Mouse (Mus musculus): ENCODE results near the gene Slc7a4. TPM values are rescaled to one million over a fixed set of nuclear protein-coding genes. Genes with fewer than 3 reads are reported as not detected.

Slc7a4 gene
- polyA plus RNA-seq, 1 experiment from 2014 or later = 3.1 TPM

- Histone ChIP-seq H3K4me2 (ENCODE audit: low read depth, low read length, severe bottlenecking) (peak overlapping the region; percentile 78), H3K27ac (ENCODE audit: low read depth, low read length) (no peak overlapping the region), H3K36me3 (ENCODE audit: control insufficient read depth, insufficient read depth, low read length) (no peaks in the 10 kb centered on the region), H3K4me3 (ENCODE audit: low read depth, low read length) (peak overlapping the region; percentile 42), H3K9me3 (ENCODE audit: control insufficient read depth, low read length) (no peaks in the 10 kb centered on the region), H3K4me1 (replicated peaks; ENCODE audit: control insufficient read depth, insufficient read depth, low read length) (0 out of 2 replicates have a peak, but pooled peaks cover 3% of the 10 kb centered on the region), H3K27me3 (ENCODE audit: control insufficient read depth, insufficient read depth, low read length) (peaks cover 19% of the 10 kb centered on the region), H3K9ac (ENCODE audit: low read length) (peak overlapping the region; percentile 54)
- WGBS = 15% methylated on average over 44 of the region's 45 CpGs
- peak; percentile 24; the same call in 1 of the 2 replicates for ATAC-seq (replicated peaks; ENCODE audit: low FRiP score)
- peak; percentile 62 for DNase-seq (ENCODE audit: low spot score)
Observed at GRCm38 (mm10) chr16:17575870-17576824, 6.9 kb downstream of the Slc7a4 start.

GRCm38 (mm10) chr16:17566186-17566585 lies 16.8 kb downstream of the Slc7a4 start:
- Histone ChIP-seq H3K36me3 (ENCODE audit: control insufficient read depth, insufficient read depth, low read length) (no peaks in the 10 kb centered on the region), H3K27ac (ENCODE audit: low read depth, low read length) (no peak overlapping the region), H3K27me3 (ENCODE audit: control insufficient read depth, insufficient read depth, low read length) (peaks cover 2% of the 10 kb centered on the region; the same call in 1 of the 2 replicates), H3K9ac (ENCODE audit: low read length) (no peak overlapping the region), H3K4me1 (replicated peaks; ENCODE audit: control insufficient read depth, insufficient read depth, low read length) (0 out of 2 replicates have a peak, but pooled peaks cover 2% of the 10 kb centered on the region), H3K4me2 (ENCODE audit: low read depth, low read length, severe bottlenecking) (no peak overlapping the region), H3K4me3 (ENCODE audit: low read depth, low read length) (no peak overlapping the region), H3K9me3 (ENCODE audit: control insufficient read depth, low read length) (no peaks in the 10 kb centered on the region)
- 27% methylated on average over 4 of the region's 4 CpGs for WGBS
- DNase-seq (ENCODE audit: low spot score) = no peak
- ATAC-seq (replicated peaks; ENCODE audit: low FRiP score) = no peak

- Histone ChIP-seq H3K27ac (ENCODE audit: low read depth, low read length) (no peak overlapping the region), H3K27me3 (ENCODE audit: control insufficient read depth, insufficient read depth, low read length) (peaks cover 2% of the 10 kb centered on the region; the same call in 1 of the 2 replicates), H3K9ac (ENCODE audit: low read length) (no peak overlapping the region), H3K9me3 (ENCODE audit: control insufficient read depth, low read length) (no peaks in the 10 kb centered on the region), H3K36me3 (ENCODE audit: control insufficient read depth, insufficient read depth, low read length) (no peaks in the 10 kb centered on the region), H3K4me3 (ENCODE audit: low read depth, low read length) (no peak overlapping the region), H3K4me2 (ENCODE audit: low read depth, low read length, severe bottlenecking) (no peak overlapping the region), H3K4me1 (replicated peaks; ENCODE audit: control insufficient read depth, insufficient read depth, low read length) (peaks cover 4% of the 10 kb centered on the region; the same call in 1 of the 2 replicates)
- 86% methylated on average over 3 of the region's 3 CpGs for WGBS
- DNase-seq (ENCODE audit: low spot score) = no peak
- no peak for ATAC-seq (replicated peaks; ENCODE audit: low FRiP score)
Observed at GRCm38 (mm10) chr16:17564771-17565170, 18.2 kb downstream of the Slc7a4 start.

GRCm38 (mm10) chr16:17564221-17564620 lies 18.8 kb downstream of the Slc7a4 start:
- Histone ChIP-seq H3K9me3 (ENCODE audit: control insufficient read depth, low read length) (no peaks in the 10 kb centered on the region), H3K27me3 (ENCODE audit: control insufficient read depth, insufficient read depth, low read length) (peaks cover 2% of the 10 kb centered on the region; the same call in 1 of the 2 replicates), H3K4me3 (ENCODE audit: low read depth, low read length) (no peak overlapping the region), H3K27ac (ENCODE audit: low read depth, low read length) (no peak overlapping the region), H3K36me3 (ENCODE audit: control insufficient read depth, insufficient read depth, low read length) (no peaks in the 10 kb centered on the region), H3K4me2 (ENCODE audit: low read depth, low read length, severe bottlenecking) (no peak overlapping the region), H3K4me1 (replicated peaks; ENCODE audit: control insufficient read depth, insufficient read depth, low read length) (peaks cover 5% of the 10 kb centered on the region; the same call in 1 of the 2 replicates), H3K9ac (ENCODE audit: low read length) (no peak overlapping the region)
- ATAC-seq (replicated peaks; ENCODE audit: low FRiP score) = no peak
- no peak for DNase-seq (ENCODE audit: low spot score)
- 85% methylated on average over 2 of the region's 2 CpGs for WGBS

- Histone ChIP-seq H3K4me2 (ENCODE audit: low read depth, low read length, severe bottlenecking) (no peak overlapping the region), H3K4me3 (ENCODE audit: low read depth, low read length) (no peak overlapping the region), H3K27me3 (ENCODE audit: control insufficient read depth, insufficient read depth, low read length) (peaks cover 2% of the 10 kb centered on the region; the same call in 1 of the 2 replicates), H3K4me1 (replicated peaks; ENCODE audit: control insufficient read depth, insufficient read depth, low read length) (peaks cover 11% of the 10 kb centered on the region), H3K36me3 (ENCODE audit: control insufficient read depth, insufficient read depth, low read length) (no peaks in the 10 kb centered on the region), H3K9ac (ENCODE audit: low read length) (no peak overlapping the region), H3K27ac (ENCODE audit: low read depth, low read length) (no peak overlapping the region), H3K9me3 (ENCODE audit: control insufficient read depth, low read length) (no peaks in the 10 kb centered on the region)
- ATAC-seq (replicated peaks; ENCODE audit: low FRiP score) (no peak), DNase-seq (ENCODE audit: low spot score) (no peak)
- WGBS = 32% methylated on average over 1 of the region's 1 CpGs
Observed at GRCm38 (mm10) chr16:17563580-17563979, 19.4 kb downstream of the Slc7a4 start.

GRCm38 (mm10) chr16:17561751-17562208 lies 21.2 kb downstream of the Slc7a4 start, which contains the start of gene P2rx6:
P2rx6 (plus strand) TSS chr16:17561885.
- 3% methylated on average over 10 of the region's 10 CpGs for WGBS
- H3K27ac ChIP-seq (ENCODE audit: low read depth, low read length) = no peak within 1 kb of the TSS
- peaks cover 2% of the 10 kb centered on the region; the same call in 1 of the 2 replicates for H3K27me3 ChIP-seq (ENCODE audit: control insufficient read depth, insufficient read depth, low read length)
- peak; percentile 73 for DNase-seq (ENCODE audit: low spot score)
- ATAC-seq (replicated peaks; ENCODE audit: low FRiP score) = peak; percentile 63
- peak within 1 kb of the TSS; percentile 57 for H3K4me2 ChIP-seq (ENCODE audit: low read depth, low read length, severe bottlenecking)
- peaks cover 16% of the 10 kb centered on the region for H3K4me1 ChIP-seq (replicated peaks; ENCODE audit: control insufficient read depth, insufficient read depth, low read length)
- H3K9ac ChIP-seq (ENCODE audit: low read length) = peak within 1 kb of the TSS; percentile 16
- H3K9me3 ChIP-seq (ENCODE audit: control insufficient read depth, low read length) = no peaks in the 10 kb centered on the region
- H3K36me3 ChIP-seq (ENCODE audit: control insufficient read depth, insufficient read depth, low read length) = no peaks in the 10 kb centered on the region
- H3K4me3 ChIP-seq (ENCODE audit: low read depth, low read length) = peak within 1 kb of the TSS; percentile 15

GRCm38 (mm10) chr16:17561128-17561750 lies 21.8 kb downstream of the Slc7a4 start, which contains the start of gene Lrrc74b:
Lrrc74b (minus strand) TSS chr16:17561247.
- under 1% methylated on average over 22 of the region's 22 CpGs for WGBS
- peaks cover 2% of the 10 kb centered on the region; the same call in 1 of the 2 replicates for H3K27me3 ChIP-seq (ENCODE audit: control insufficient read depth, insufficient read depth, low read length)
- no peaks in the 10 kb centered on the region for H3K36me3 ChIP-seq (ENCODE audit: control insufficient read depth, insufficient read depth, low read length)
- peak within 1 kb of the TSS; percentile 57 for H3K4me2 ChIP-seq (ENCODE audit: low read depth, low read length, severe bottlenecking)
- peaks cover 16% of the 10 kb centered on the region for H3K4me1 ChIP-seq (replicated peaks; ENCODE audit: control insufficient read depth, insufficient read depth, low read length)
- H3K27ac ChIP-seq (ENCODE audit: low read depth, low read length) = no peak within 1 kb of the TSS
- ATAC-seq (replicated peaks; ENCODE audit: low FRiP score) (peak; percentile 63), DNase-seq (ENCODE audit: low spot score) (peak; percentile 83)
- peak within 1 kb of the TSS; percentile 15 for H3K4me3 ChIP-seq (ENCODE audit: low read depth, low read length)
- H3K9me3 ChIP-seq (ENCODE audit: control insufficient read depth, low read length) = no peaks in the 10 kb centered on the region
- H3K9ac ChIP-seq (ENCODE audit: low read length) = peak within 1 kb of the TSS; percentile 16

- Histone ChIP-seq H3K9ac (ENCODE audit: low read length) (peak overlapping the region; percentile 45; the same call in 1 of the 2 replicates), H3K27me3 (ENCODE audit: control insufficient read depth, insufficient read depth, low read length) (peaks cover 2% of the 10 kb centered on the region; the same call in 1 of the 2 replicates), H3K4me3 (ENCODE audit: low read depth, low read length) (no peak overlapping the region), H3K4me1 (replicated peaks; ENCODE audit: control insufficient read depth, insufficient read depth, low read length) (peaks cover 27% of the 10 kb centered on the region), H3K4me2 (ENCODE audit: low read depth, low read length, severe bottlenecking) (no peak overlapping the region; the same call in 1 of the 2 replicates), H3K27ac (ENCODE audit: low read depth, low read length) (no peak overlapping the region), H3K36me3 (ENCODE audit: control insufficient read depth, insufficient read depth, low read length) (no peaks in the 10 kb centered on the region), H3K9me3 (ENCODE audit: control insufficient read depth, low read length) (no peaks in the 10 kb centered on the region)
- DNase-seq (ENCODE audit: low spot score) = peak; percentile 52
- no peak for ATAC-seq (replicated peaks; ENCODE audit: low FRiP score)
- WGBS = 60% methylated on average over 9 of the region's 9 CpGs
Observed at GRCm38 (mm10) chr16:17559396-17560027, 23.5 kb downstream of the Slc7a4 start.
